Mouse (Mus musculus) retina, adult 2 months (tissue): ENCODE data around the gene Cfap65.
A peak's percentile ranks its signal among the peaks of the same experiment; 100 is the strongest.

ENCODE experiments used
- DNase-seq: peaks from one replicate; pipeline ENCODE4 v3.0.0-alpha.2; 2012; ENCODE audit warnings: low read depth, low spot score

The Cfap65 gene

GRCm38 (mm10) chr1:74882828-74883227 lies 52.6 kb downstream of the Cfap65 start:
- DNase-seq, result no peak

DNA sequence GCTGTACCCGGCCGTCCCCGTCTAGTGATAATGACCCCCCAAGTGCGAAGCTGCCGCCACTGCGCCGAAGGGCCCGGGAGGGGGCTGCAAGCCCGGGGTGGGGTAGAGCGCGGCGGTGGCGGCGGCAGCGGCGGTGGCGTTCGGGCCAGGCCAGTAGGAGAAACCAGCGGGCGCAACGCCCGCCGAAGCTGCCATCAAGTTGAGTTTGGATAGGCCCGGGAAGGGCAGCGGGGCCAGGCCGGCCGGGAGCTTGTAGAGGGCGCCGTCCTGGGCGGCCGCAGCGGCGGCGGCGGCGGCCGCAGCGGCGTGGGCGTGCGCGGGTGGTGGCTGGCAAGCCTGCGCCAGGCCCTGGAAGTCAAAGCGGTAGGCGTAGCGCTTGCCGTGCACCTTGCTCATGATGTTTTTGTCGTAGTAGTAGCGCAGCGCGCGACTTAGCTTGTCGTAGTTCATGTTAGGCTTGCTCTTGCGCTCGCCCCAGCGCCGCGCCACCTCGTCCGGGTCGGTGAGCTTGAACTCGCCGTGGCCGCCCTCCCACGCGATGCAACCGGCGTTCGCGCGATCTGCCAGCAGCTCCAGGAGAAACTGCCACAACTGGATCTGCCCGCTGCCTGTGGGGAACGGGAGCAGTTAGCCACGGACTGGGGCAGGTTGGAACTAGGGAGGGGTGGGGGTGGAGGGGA lies 53.2 kb downstream of the Cfap65 start:
- no peak for DNase-seq

DNA sequence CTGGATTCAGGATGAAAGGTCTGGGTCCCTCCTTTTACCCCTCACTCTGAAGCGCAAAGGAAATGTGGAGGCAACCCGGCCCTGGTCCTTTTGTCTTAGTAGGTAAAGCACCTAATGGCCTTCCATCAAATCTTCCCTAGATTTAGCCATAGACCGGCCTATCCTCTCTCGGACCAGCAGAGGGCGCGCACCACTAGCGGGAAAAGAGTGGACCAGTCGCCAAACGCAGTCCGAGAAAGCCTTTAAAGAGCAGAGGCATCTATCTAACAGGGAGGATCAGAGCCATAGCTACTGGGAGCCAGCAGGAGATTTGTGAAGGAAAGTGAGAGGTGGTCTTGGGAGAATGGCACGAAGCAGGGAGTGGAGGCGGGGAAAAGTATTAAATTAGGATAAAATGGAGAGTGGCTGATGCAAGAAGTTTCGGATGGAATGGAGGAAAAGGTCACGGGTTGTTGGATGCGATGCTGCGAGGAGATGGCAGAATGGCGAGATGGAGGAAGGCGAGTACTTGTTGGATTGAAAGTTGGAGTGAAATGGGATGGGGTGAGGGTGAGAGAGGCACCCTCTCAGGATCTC lies 54.5 kb downstream of the Cfap65 start:
- DNase-seq, result peak; percentile 68

DNA sequence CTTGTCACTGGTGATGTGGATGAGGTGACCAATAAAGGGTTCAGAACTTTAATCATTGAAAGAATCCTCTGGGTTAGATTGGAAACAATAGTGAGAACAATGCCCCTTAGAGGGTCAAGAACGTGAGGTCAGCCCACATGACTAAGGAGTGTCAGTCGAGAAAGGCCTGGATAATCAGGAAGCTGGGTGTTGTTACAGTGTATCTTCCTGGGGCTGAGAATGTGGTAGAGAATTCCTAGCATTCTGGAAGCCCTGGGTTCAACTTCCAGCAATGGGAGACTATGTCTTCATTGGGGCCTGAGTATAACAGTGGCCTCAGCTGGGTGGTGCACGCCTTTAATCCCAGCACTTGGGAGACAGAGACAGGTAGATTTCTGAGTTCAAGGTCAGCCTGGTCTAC lies 58.2 kb downstream of the Cfap65 start:
- DNase-seq, result no peak

GRCm38 (mm10) chr1:74872218-74872617 lies 63.2 kb downstream of the Cfap65 start:
- DNase-seq, result no peak

DNA sequence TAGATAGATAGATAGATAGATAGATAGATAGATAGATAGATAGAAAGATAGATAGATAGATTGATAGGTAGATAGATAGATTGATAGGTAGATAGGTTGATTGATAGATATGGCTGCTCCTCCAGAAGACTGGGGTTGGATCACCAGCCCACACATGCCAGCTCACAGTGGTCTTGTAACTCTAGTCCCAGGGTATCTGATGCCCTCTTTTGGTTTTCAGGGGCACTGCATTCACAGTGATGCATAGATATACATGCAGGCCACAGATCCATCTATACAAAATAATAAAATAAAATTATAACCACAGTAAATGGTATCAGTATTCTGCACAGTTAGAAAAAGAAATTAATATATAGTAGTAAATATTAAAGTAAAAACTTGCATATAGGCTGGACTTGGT lies 73.6 kb downstream of the Cfap65 start:
- DNase-seq, result no peak

- no peak for DNase-seq
Measured at GRCm38 (mm10) chr1:74859223-74859984, 76.0 kb downstream of the Cfap65 start.

DNA sequence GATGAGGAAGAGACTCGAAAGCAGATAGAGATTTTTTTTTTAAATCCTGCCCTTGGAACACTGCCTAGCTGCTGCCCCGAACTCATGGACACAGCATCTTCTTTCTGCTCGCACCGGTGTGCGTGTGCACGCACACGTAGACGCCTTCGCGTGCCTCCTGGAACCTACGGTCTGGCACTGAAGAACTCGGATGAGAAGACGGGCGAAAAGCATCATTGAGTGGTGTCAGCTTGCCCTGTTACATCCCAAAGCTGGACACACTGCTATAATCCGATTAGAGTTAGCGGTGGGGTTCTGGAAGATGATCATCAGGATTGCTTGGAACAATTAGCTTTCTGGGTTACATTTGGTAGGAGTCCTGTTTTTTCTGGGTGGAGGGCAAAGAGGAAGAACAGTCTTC lies 76.6 kb downstream of the Cfap65 start:
- no peak for DNase-seq

DNA sequence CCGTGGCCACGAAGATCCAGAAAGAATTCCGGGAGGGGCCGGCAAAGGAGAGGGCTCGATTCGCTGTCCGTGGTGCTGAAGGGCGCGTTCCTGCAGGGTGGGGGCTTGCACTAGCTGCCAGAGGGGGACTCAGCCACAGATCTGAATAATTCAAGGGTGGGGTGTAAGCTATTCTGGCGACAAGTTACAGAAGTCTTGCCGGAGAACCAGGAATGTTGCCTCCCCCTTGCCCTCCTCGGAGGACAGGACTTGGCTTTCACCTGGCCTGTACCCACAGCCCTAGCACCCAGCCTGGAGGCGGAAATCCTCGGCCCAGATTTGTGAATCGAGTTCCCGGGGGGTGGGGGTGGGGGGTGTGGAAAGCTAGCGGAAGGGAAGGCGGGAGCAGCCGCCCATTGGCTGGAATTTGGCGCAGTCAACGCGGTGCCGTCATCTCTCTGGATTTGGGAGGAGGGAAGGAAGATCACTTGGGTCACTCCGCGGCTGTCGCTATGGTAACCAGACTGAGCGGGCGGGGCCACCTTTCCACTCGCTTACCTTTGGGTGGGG lies 77.2 kb downstream of the Cfap65 start:
- DNase-seq, result peak; percentile 96

- no peak for DNase-seq
Measured at GRCm38 (mm10) chr1:74857677-74858076, 77.7 kb downstream of the Cfap65 start.

GRCm38 (mm10) chr1:74857201-74857600 lies 78.2 kb downstream of the Cfap65 start:
- DNase-seq, result no peak

GRCm38 (mm10) chr1:74856791-74857190 lies 78.6 kb downstream of the Cfap65 start:
- no peak for DNase-seq

- DNase-seq, result no peak
Measured at GRCm38 (mm10) chr1:74856439-74856720, 79.0 kb downstream of the Cfap65 start.

DNA sequence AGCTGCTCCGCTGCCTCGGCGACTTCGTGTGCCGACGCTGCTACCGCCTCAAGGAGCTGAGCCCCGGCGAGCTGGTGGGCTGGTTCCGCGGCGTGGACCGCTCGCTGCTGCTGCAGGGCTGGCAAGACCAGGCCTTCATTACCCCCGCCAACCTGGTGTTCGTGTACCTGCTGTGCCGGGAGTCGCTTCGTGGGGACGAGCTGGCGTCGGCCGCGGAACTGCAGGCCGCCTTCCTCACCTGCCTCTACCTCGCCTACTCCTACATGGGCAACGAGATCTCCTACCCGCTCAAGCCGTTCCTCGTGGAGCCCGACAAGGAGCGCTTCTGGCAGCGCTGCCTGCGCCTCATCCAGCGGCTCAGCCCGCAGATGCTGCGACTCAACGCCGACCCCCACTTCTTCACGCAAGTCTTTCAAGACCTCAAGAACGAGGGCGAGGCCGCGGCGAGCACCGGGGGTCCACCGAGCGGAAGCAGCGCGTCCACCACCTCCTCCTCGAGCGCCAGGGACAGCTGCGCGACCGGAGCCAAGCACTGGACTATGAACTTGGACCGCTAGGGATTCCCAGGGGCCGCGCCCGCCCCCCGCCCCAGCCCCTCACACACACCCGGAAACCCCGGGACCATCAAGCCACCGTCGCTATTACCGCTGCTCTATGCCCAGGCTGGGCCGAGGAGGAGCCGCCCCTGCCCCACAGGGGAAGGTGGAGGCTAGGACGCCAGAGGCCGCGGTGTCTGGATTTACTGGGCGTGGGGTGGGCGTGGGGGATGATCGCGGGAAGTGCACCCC lies 79.6 kb downstream of the Cfap65 start:
- no peak for DNase-seq

DNA sequence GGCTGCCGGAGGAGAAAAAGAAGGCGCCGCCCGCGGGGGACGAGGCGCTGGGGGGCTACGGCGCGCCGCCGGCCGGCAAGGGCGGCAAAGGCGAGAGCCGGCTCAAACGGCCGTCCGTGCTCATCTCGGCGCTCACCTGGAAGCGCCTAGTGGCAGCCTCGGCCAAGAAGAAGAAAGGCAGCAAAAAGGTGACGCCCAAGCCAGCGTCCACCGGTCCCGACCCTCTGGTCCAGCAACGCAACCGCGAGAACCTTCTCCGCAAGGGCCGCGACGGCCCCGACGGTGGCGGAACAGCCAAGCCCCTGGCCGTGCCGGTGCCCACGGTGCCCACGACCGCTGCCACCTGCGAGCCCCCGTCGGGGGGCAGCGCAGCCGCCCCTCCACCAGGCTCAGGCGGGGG lies 80.2 kb downstream of the Cfap65 start:
- no peak for DNase-seq

- DNase-seq, result peak; percentile 99
Measured at GRCm38 (mm10) chr1:74854306-74855056, 80.9 kb downstream of the Cfap65 start, which contains the start of gene Cdk5r2. Gene Cdk5r2, plus strand, starts transcription at chr1:74854934.
